Mouse (Mus musculus): ENCODE measurements around the gene 7530416G11Rik. TPM values are rescaled to one million over a fixed set of nuclear protein-coding genes. Genes with fewer than 3 reads are reported as not detected.

Gene 7530416G11Rik
- polyA plus RNA-seq, 1 experiment from 2014 or later: not detected

DNA sequence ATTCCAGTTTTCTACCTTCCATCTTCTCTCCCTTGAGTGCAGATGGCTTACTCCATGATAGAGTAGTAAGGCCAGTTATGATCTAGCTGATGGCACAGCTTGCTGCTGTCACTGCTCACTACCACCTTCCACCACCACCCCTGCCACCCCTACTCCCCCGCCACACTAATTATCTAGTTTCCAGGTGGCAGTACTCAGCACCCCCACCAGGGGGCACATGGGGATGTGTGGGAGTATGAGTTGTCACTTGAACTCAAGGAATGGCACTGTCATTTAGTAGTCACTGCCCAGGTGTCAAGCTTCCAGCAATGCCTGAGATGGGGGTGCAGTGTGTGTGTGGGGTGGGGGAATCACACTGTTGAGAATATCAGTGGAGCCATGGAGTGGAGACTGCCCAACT is 25.4 kb downstream of the 7530416G11Rik start:
- no peak for ATAC-seq (ENCODE audit: low FRiP score)
- WGBS: 13% methylated on average over 1 of the region's 1 CpGs
- Histone ChIP-seq H3K27me3 (peaks cover 7% of the 10 kb centered on the region), H3K9me3 (replicated peaks) (no peaks in the 10 kb centered on the region), H3K4me3 (no peak overlapping the region), H3K27ac (no peak overlapping the region), H3K4me2 (replicated peaks) (no peak overlapping the region), H3K4me1 (peaks cover 21% of the 10 kb centered on the region), H3K36me3 (no peaks in the 10 kb centered on the region), H3K9ac (no peak overlapping the region)

DNA sequence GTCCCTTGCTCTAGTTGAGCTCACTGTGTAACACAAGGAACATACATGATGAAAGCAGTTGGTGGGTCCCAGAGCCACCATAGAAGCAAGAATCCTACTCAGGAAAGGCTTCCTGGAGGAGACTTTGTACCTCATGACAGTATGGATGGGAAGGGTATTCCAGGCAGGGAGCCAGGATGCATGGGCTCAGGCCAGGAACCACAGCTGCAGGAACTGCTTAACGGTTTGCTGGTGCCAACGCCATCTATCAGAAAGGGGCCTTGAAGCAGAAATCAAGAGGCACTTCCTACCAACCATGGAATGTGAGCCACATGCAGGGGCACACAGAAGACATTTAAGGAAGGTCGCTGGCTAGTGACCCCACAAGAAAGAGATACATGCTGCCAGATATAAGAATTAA is 28.3 kb downstream of the 7530416G11Rik start:
- Histone ChIP-seq H3K36me3 (no peaks in the 10 kb centered on the region), H3K27me3 (no peaks in the 10 kb centered on the region), H3K9ac (no peak overlapping the region), H3K4me2 (replicated peaks) (no peak overlapping the region), H3K4me1 (no peaks in the 10 kb centered on the region), H3K9me3 (replicated peaks) (no peaks in the 10 kb centered on the region), H3K27ac (no peak overlapping the region), H3K4me3 (no peak overlapping the region)
- no peak for ATAC-seq (ENCODE audit: low FRiP score)
- 81% methylated on average over 3 of the region's 3 CpGs for WGBS

- no peak for ATAC-seq (ENCODE audit: low FRiP score)
- 82% methylated on average over 6 of the region's 6 CpGs for WGBS
- Histone ChIP-seq H3K4me2 (replicated peaks) (no peak overlapping the region), H3K27ac (no peak overlapping the region), H3K4me1 (peaks cover 25% of the 10 kb centered on the region), H3K27me3 (no peaks in the 10 kb centered on the region), H3K9ac (no peak overlapping the region), H3K9me3 (replicated peaks) (no peaks in the 10 kb centered on the region), H3K4me3 (no peak overlapping the region), H3K36me3 (peaks cover 16% of the 10 kb centered on the region)
Measured at GRCm38 (mm10) chr15:85469401-85469800, 33.6 kb downstream of the 7530416G11Rik start.

GRCm38 (mm10) chr15:85466456-85467067 is 36.5 kb downstream of the 7530416G11Rik start:
- Histone ChIP-seq H3K4me3 (no peak overlapping the region), H3K4me2 (replicated peaks) (no peak overlapping the region), H3K9ac (no peak overlapping the region), H3K9me3 (replicated peaks) (no peaks in the 10 kb centered on the region), H3K27ac (peak overlapping the region; percentile 66), H3K36me3 (peaks cover 22% of the 10 kb centered on the region), H3K4me1 (peaks cover 54% of the 10 kb centered on the region), H3K27me3 (no peaks in the 10 kb centered on the region)
- no peak for ATAC-seq (ENCODE audit: low FRiP score)
- 77% methylated on average over 5 of the region's 5 CpGs for WGBS

DNA sequence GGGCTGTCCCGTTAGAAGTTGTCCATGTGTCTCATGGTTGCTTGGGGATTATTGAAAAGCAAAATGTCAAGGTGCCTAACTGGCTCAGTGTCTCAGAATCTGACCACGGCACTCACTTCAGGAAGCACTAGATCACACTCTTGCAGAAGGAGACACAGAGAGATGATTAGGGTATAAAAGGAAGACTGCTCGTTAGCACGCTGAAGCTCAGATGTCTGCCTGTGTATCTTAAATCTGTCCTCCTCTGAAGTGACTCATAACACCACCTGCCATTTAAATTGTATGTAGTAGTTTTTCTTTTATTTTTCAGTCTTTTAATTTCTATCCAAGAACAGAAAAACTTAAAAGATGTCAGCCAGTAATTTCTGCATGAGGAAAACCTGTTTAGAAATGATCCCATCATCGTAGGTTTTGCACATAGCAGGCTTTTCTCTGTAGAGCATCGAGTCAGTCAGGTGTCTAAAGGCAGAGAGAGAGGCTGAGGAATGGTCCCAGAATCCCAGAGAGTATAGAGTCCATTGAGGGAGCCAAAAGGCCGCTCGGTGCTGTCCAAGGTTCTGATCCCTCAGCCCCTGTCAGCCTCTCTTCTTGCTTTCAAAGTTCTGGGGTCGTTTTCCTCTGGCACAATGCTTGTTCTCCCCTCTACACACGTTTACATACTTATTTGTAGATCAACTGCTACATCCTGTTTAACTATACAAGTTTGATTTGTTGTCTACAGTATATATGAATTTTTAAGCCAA is 38.0 kb downstream of the 7530416G11Rik start:
- peaks cover 68% of the 10 kb centered on the region for H3K4me1 ChIP-seq
- H3K9ac ChIP-seq: no peak overlapping the region
- H3K4me3 ChIP-seq: no peak overlapping the region
- H3K9me3 ChIP-seq (replicated peaks): no peaks in the 10 kb centered on the region
- 42% methylated on average over 10 of the region's 10 CpGs for WGBS
- peaks cover 22% of the 10 kb centered on the region for H3K36me3 ChIP-seq
- no peak overlapping the region for H3K4me2 ChIP-seq (replicated peaks)
- ATAC-seq (ENCODE audit: low FRiP score): no peak
- peak overlapping the region; percentile 81 for H3K27ac ChIP-seq
- H3K27me3 ChIP-seq: no peaks in the 10 kb centered on the region

- peak overlapping the region; percentile 81 for H3K27ac ChIP-seq
- H3K4me1 ChIP-seq: peaks cover 76% of the 10 kb centered on the region
- ATAC-seq (ENCODE audit: low FRiP score): peak; percentile 60
- peaks cover 19% of the 10 kb centered on the region for H3K36me3 ChIP-seq
- no peak overlapping the region for H3K4me3 ChIP-seq
- no peaks in the 10 kb centered on the region for H3K9me3 ChIP-seq (replicated peaks)
- no peak overlapping the region for H3K4me2 ChIP-seq (replicated peaks)
- no peak overlapping the region for H3K9ac ChIP-seq
- WGBS: 5% methylated on average over 5 of the region's 5 CpGs
- H3K27me3 ChIP-seq: no peaks in the 10 kb centered on the region
Measured at GRCm38 (mm10) chr15:85464190-85464589, 38.8 kb downstream of the 7530416G11Rik start.

DNA sequence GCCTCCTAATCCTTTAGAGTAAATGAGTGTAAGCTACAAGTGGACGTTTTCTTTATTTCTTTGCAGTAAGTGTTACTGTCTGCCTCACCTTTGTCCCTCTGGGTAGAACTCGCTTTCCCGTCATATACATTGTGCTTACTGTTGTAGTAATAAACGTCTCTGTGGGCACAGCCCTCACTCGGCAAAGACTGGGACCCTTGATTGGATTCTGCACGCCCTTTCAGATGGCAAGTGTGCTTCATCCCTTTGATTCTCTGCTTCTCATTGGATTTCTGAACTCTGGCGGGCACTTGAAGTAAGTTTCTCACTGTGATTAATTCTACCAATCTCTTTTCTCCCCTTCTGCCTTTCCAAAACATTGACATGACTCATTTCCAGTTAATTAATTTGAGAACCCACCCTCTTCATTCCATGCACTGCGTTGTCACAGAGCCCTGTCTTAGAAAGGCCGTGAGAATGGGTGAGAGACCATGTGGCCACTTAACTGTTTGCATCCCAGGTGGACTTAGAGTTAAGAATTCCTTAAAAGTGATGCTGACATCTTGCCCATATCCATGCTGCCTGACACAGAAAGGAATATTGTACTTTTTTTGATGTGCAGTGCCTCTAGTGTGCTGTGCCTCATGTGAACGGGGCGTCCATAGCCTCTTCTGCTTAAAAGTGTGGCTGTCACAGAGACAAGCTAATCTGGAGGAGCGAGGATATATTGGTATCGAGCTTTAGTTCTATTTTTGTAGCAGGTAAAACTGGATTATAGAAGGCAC is 39.8 kb downstream of the 7530416G11Rik start:
- no peak overlapping the region; the same call in 1 of the 2 replicates for H3K4me2 ChIP-seq (replicated peaks)
- no peak overlapping the region for H3K4me3 ChIP-seq
- WGBS: 36% methylated on average over 13 of the region's 13 CpGs

GRCm38 (mm10) chr15:85462138-85462537 is 40.9 kb downstream of the 7530416G11Rik start:
- H3K4me3 ChIP-seq: no peak overlapping the region
- 49% methylated on average over 4 of the region's 4 CpGs for WGBS

More for the DNA sequence above, 39.8 kb downstream of the 7530416G11Rik start:
- H3K27me3 ChIP-seq: no peaks in the 10 kb centered on the region
- H3K36me3 ChIP-seq: peaks cover 12% of the 10 kb centered on the region; the same call in 1 of the 2 replicates
- peaks cover 86% of the 10 kb centered on the region for H3K4me1 ChIP-seq
- ATAC-seq (ENCODE audit: low FRiP score): peak; percentile 29; the same call in 1 of the 2 replicates
- H3K9me3 ChIP-seq (replicated peaks): no peaks in the 10 kb centered on the region
- no peak overlapping the region for H3K9ac ChIP-seq
- peak overlapping the region; percentile 88 for H3K27ac ChIP-seq

DNA sequence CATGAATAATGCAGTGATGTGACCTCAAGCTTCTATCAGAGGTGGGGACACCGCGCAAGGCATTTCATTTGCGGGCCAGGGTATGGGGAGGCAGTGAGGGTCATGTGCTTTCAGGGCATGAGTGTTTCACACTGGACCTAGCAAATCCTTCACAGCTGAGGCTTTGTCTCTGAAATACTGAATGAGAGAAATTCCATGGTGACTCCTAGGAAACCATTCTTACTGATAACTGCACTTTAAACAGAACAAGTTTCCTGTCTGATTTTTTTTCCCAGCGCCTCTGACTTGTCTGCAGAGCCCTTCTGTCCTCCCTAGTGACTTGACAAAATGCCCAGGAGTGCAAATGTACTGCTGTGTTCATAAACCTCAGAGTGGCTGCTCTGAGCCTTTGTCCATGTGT is 41.5 kb downstream of the 7530416G11Rik start:
- 0 out of 2 replicates have a peak, but pooled peaks cover 10% of the 10 kb centered on the region for H3K36me3 ChIP-seq
- no peak overlapping the region for H3K4me2 ChIP-seq (replicated peaks)
- no peak overlapping the region for H3K4me3 ChIP-seq
- WGBS: 32% methylated on average over 4 of the region's 4 CpGs
- H3K27ac ChIP-seq: peak overlapping the region; percentile 88
- H3K27me3 ChIP-seq: no peaks in the 10 kb centered on the region
- peaks cover 96% of the 10 kb centered on the region for H3K4me1 ChIP-seq
- H3K9me3 ChIP-seq (replicated peaks): no peaks in the 10 kb centered on the region
- no peak overlapping the region for H3K9ac ChIP-seq
- ATAC-seq (ENCODE audit: low FRiP score): peak; percentile 69

More at GRCm38 (mm10) chr15:85462138-85462537, 40.9 kb downstream of the 7530416G11Rik start:
- peak overlapping the region; percentile 88 for H3K27ac ChIP-seq
- ATAC-seq (ENCODE audit: low FRiP score): no peak
- H3K4me1 ChIP-seq: peaks cover 95% of the 10 kb centered on the region
- 0 out of 2 replicates have a peak, but pooled peaks cover 10% of the 10 kb centered on the region for H3K36me3 ChIP-seq
- H3K27me3 ChIP-seq: no peaks in the 10 kb centered on the region
- no peak overlapping the region for H3K4me2 ChIP-seq (replicated peaks)
- H3K9me3 ChIP-seq (replicated peaks): no peaks in the 10 kb centered on the region
- H3K9ac ChIP-seq: no peak overlapping the region

GRCm38 (mm10) chr15:85458631-85459082 is 44.4 kb downstream of the 7530416G11Rik start:
- H3K4me2 ChIP-seq (replicated peaks): no peak overlapping the region
- peaks cover 82% of the 10 kb centered on the region for H3K4me1 ChIP-seq
- no peaks in the 10 kb centered on the region for H3K27me3 ChIP-seq
- WGBS: 13% methylated on average over 4 of the region's 4 CpGs
- H3K4me3 ChIP-seq: no peak overlapping the region
- no peaks in the 10 kb centered on the region for H3K9me3 ChIP-seq (replicated peaks)
- peak; percentile 36; the same call in 1 of the 2 replicates for ATAC-seq (ENCODE audit: low FRiP score)
- H3K36me3 ChIP-seq: peaks cover 13% of the 10 kb centered on the region; the same call in 1 of the 2 replicates
- H3K27ac ChIP-seq: peak overlapping the region; percentile 88
- 0 out of 2 replicates have a peak overlapping the region, but pooled peaks have one; percentile 19 for H3K9ac ChIP-seq

GRCm38 (mm10) chr15:85457838-85458237 is 45.2 kb downstream of the 7530416G11Rik start:
- no peaks in the 10 kb centered on the region for H3K9me3 ChIP-seq (replicated peaks)

DNA sequence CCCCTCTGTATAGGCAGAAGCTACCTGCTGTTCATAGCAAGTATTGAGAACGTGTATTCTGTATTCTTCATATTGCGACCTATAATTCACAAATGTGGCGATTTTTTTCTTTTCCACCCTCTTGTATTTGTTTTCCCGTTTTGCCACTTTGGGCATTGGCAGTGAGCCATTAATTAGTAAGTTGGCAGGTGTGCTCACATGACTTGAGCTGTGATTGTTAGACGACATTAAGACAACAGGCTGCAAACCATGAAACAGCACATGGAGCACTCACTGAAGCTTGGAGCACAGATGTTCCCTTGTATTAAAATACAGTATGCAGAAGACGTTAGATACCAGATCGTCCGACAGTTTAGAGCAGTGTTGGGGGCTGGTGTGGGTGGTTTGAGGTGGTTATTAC is 46.1 kb downstream of the 7530416G11Rik start:
- Histone ChIP-seq H3K4me3 (no peak overlapping the region), H3K9ac (no peak overlapping the region), H3K27me3 (no peaks in the 10 kb centered on the region), H3K4me2 (replicated peaks) (no peak overlapping the region), H3K27ac (peak overlapping the region; percentile 88), H3K9me3 (replicated peaks) (no peaks in the 10 kb centered on the region), H3K4me1 (peaks cover 65% of the 10 kb centered on the region), H3K36me3 (peaks cover 6% of the 10 kb centered on the region; the same call in 1 of the 2 replicates)
- WGBS: 64% methylated on average over 8 of the region's 8 CpGs
- ATAC-seq (ENCODE audit: low FRiP score): no peak

More at GRCm38 (mm10) chr15:85457838-85458237, 45.2 kb downstream of the 7530416G11Rik start:
- H3K4me3 ChIP-seq: no peak overlapping the region
- peaks cover 74% of the 10 kb centered on the region for H3K4me1 ChIP-seq
- no peak overlapping the region for H3K4me2 ChIP-seq (replicated peaks)
- no peak overlapping the region for H3K9ac ChIP-seq
- H3K27me3 ChIP-seq: no peaks in the 10 kb centered on the region
- 46% methylated on average over 8 of the region's 8 CpGs for WGBS
- 0 out of 2 replicates have a peak, but pooled peaks have one; percentile 5 for ATAC-seq (ENCODE audit: low FRiP score)
- peak overlapping the region; percentile 88 for H3K27ac ChIP-seq
- peaks cover 9% of the 10 kb centered on the region; the same call in 1 of the 2 replicates for H3K36me3 ChIP-seq

Data from hindbrain, embryonic 12.5 days (tissue).